Mouse (Mus musculus) hindbrain, embryonic 15.5 days (tissue): ENCODE measurements around the gene Slain1. TPM values are rescaled to one million over a fixed set of nuclear protein-coding genes. Genes with fewer than 3 reads are reported as not detected.

Source experiments
- ATAC-seq: fragments of 200-750 bp; cut with Nextera tagmentation; 2 replicates; pipeline ENCODE4 v1.8.0; 2017; ENCODE audit warnings: low read depth, moderate number of reproducible peaks, moderate TSS enrichment; ENCODE audit not compliant: low FRiP score
- H3K27ac ChIP-seq: fragments of 300-500 bp; sonication (generic); replicated peaks from 2 replicates; pipeline ENCODE4 v1.5.1; 2015; ENCODE audit warnings: mild to moderate bottlenecking, inconsistent platforms
- H3K27me3 ChIP-seq: fragments of 300-500 bp; sonication (generic); 2 replicates; pipeline ENCODE4 v1.6.1; 2015; ENCODE audit warnings: control low read depth, inconsistent platforms
- H3K36me3 ChIP-seq: fragments of 300-500 bp; sonication (generic); 2 replicates; pipeline ENCODE4 v1.6.1; 2015; ENCODE audit warnings: control low read depth, inconsistent platforms
- H3K4me1 ChIP-seq: fragments of 300-500 bp; sonication (generic); replicated peaks from 2 replicates; pipeline ENCODE4 v1.6.1; 2015; ENCODE audit warnings: control low read depth, inconsistent platforms
- H3K4me2 ChIP-seq: fragments of 300-500 bp; sonication (generic); 2 replicates; pipeline ENCODE4 v1.6.1; 2015; ENCODE audit warnings: moderate library complexity, mild to moderate bottlenecking, inconsistent platforms
- H3K4me3 ChIP-seq: fragments of 300-500 bp; sonication (generic); 2 replicates; pipeline ENCODE4 v1.5.1; 2015; ENCODE audit warnings: mild to moderate bottlenecking, inconsistent platforms
- H3K9ac ChIP-seq: fragments of 300-500 bp; sonication (generic); 2 replicates; pipeline ENCODE4 v1.6.1; 2015; ENCODE audit warnings: inconsistent platforms
- H3K9me3 ChIP-seq: fragments of 300-500 bp; sonication (generic); 2 replicates; pipeline ENCODE4 v1.6.1; 2016; ENCODE audit warnings: control low read depth, inconsistent platforms
- WGBS: fragments of 180-500 bp; shearing (Covaris S2); methylation state at CpG from one replicate; pipeline ENCODE4 v1.1.7; 2015; 5-methylcytosine and 5-hydroxymethylcytosine counted together
- polyA plus RNA-seq: library from polyadenylated mRNA; unstranded; fragments of >200 nt; fragmentation: Nextera tagmentation; extraction: Ambion mirVana; gene quantifications from 2 replicates; pipeline ENCODE4 v1.2.1, GENCODE M21; 2015

Gene Slain1
- polyA plus RNA-seq, 1 experiment from 2014 or later: 21.1 TPM

- 12% methylated on average over 18 of the region's 18 CpGs for WGBS
- Histone ChIP-seq H3K4me3 (peak overlapping the region; percentile 5; the same call in 1 of the 2 replicates), H3K36me3 (no peaks in the 10 kb centered on the region), H3K4me2 (peak overlapping the region; percentile 42), H3K4me1 (peaks cover 57% of the 10 kb centered on the region), H3K27me3 (no peaks in the 10 kb centered on the region), H3K9me3 (no peaks in the 10 kb centered on the region), H3K27ac (peak overlapping the region; percentile 61), H3K9ac (0 out of 2 replicates have a peak overlapping the region, but pooled peaks have one; percentile 18)
- ATAC-seq: peak; percentile 68
These were observed 29.6 kb downstream of the Slain1 start for GRCm38 (mm10) chr14:103679395-103680217.

DNA sequence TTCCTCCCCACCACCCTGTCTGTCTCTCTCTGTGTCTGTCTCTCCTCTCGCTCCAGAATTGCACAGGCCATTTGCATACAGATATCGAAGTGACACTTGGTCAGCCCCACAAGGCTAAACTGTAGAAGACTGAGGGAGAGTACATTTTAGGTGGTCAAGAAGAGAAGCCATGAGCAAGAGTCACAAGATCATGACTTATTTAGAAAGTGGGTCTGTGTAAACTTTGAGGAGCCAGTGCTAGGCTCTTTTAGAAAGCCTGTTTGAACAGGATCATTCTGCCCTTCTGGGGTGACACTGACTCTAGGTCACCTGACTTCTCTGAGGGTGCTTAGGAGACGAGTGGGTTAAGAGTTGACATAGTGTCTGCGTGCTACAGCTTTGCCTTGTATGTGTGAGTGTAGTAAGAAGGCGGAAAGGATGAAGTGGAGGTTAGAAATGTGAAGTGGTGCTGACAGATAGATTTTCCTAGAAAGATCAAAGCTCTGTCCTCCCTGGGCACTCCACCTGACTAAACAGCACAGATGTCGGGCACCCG is 30.3 kb downstream of the Slain1 start:
- H3K27ac ChIP-seq: peak overlapping the region; percentile 61
- H3K9me3 ChIP-seq: no peaks in the 10 kb centered on the region
- no peaks in the 10 kb centered on the region for H3K27me3 ChIP-seq
- H3K4me3 ChIP-seq: no peak overlapping the region
- H3K9ac ChIP-seq: no peak overlapping the region
- peaks cover 57% of the 10 kb centered on the region for H3K4me1 ChIP-seq
- peak; percentile 30 for ATAC-seq
- H3K36me3 ChIP-seq: no peaks in the 10 kb centered on the region
- 60% methylated on average over 7 of the region's 7 CpGs for WGBS
- peak overlapping the region; percentile 42 for H3K4me2 ChIP-seq

GRCm38 (mm10) chr14:103682633-103683390 is 32.8 kb downstream of the Slain1 start:
- Histone ChIP-seq H3K4me3 (no peak overlapping the region), H3K9ac (no peak overlapping the region), H3K4me2 (no peak overlapping the region), H3K36me3 (peaks cover 14% of the 10 kb centered on the region), H3K27ac (no peak overlapping the region), H3K9me3 (no peaks in the 10 kb centered on the region), H3K4me1 (peaks cover 54% of the 10 kb centered on the region), H3K27me3 (no peaks in the 10 kb centered on the region)
- no peak for ATAC-seq
- WGBS: 25% methylated on average over 9 of the region's 9 CpGs

DNA sequence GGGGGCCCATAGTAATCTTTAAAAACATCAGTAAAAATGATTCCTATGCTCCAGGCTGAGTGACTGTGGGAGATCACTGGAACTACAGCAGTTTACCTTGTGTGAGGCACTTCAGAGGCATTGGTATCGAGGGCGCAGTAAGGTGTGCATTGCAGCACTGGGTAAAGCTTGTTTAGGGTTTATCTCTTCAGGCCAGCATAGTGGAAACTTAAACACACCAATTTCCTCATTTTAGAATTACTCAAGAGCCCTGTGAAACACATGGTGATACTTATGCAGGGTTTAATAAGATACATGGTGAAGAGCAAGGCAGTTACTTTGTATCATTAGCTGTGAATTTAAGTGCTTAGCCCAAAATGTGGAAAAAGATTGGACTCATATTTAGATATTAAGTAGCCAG is 37.0 kb downstream of the Slain1 start:
- Histone ChIP-seq H3K9me3 (no peaks in the 10 kb centered on the region), H3K27me3 (no peaks in the 10 kb centered on the region), H3K36me3 (peaks cover 26% of the 10 kb centered on the region), H3K4me2 (no peak overlapping the region), H3K4me1 (peaks cover 16% of the 10 kb centered on the region), H3K4me3 (no peak overlapping the region), H3K9ac (no peak overlapping the region), H3K27ac (no peak overlapping the region)
- 98% methylated on average over 2 of the region's 2 CpGs for WGBS
- no peak for ATAC-seq

DNA sequence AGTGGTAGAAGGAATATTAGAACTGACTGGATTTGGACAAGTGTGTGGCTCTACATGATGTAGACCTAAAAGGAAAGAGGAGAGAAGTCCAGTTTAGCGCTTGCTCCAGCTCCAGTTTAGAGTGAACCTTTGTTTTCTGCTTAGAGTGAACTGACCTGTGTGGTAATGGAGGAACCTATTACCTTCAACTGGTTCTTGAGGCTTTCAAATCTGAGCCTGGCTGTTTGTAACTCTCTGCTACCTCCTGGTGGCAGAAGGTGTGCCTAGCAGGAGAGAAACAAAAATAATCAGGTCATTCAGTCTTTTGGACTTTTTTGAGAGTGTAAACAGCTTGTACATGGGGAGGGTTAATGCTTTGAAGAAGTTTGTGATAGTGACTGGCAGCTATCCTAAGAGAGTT is 44.3 kb downstream of the Slain1 start:
- peaks cover 27% of the 10 kb centered on the region for H3K36me3 ChIP-seq
- no peak overlapping the region for H3K4me3 ChIP-seq
- no peak overlapping the region for H3K9ac ChIP-seq
- WGBS: 32% methylated on average over 1 of the region's 1 CpGs
- no peak overlapping the region for H3K27ac ChIP-seq
- no peaks in the 10 kb centered on the region for H3K9me3 ChIP-seq
- H3K4me2 ChIP-seq: no peak overlapping the region
- ATAC-seq: peak; percentile 71; the same call in 1 of the 2 replicates
- no peaks in the 10 kb centered on the region for H3K27me3 ChIP-seq
- H3K4me1 ChIP-seq: no peaks in the 10 kb centered on the region

DNA sequence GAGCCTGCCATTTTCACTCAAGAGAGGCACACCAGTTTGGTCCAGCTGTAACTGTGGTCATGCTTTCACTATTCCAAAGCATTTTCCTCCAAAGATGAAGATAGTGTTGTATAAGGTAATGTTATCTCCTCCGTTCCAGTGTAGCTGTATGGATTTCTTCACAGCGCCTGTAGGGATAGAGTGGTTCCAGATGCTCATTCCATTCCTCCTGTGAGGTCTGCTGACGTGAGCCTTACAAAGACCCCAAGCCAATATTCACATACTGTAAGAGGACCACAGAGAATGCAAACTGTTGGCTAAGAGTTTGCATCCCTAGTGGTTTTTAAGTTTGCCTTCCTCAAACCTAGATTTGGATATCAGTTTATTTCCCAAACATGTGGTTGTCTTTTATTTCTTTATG is 45.6 kb downstream of the Slain1 start:
- Histone ChIP-seq H3K9ac (no peak overlapping the region), H3K4me1 (no peaks in the 10 kb centered on the region), H3K4me3 (no peak overlapping the region), H3K9me3 (no peaks in the 10 kb centered on the region), H3K27me3 (no peaks in the 10 kb centered on the region), H3K36me3 (peaks cover 31% of the 10 kb centered on the region), H3K27ac (no peak overlapping the region), H3K4me2 (no peak overlapping the region)
- 85% methylated on average over 3 of the region's 3 CpGs for WGBS
- no peak for ATAC-seq

GRCm38 (mm10) chr14:103697101-103697500 is 47.1 kb downstream of the Slain1 start:
- H3K4me3 ChIP-seq: no peak overlapping the region
- H3K9me3 ChIP-seq: no peaks in the 10 kb centered on the region
- WGBS: 87% methylated on average over 7 of the region's 7 CpGs
- no peaks in the 10 kb centered on the region for H3K4me1 ChIP-seq
- no peaks in the 10 kb centered on the region for H3K27me3 ChIP-seq
- H3K4me2 ChIP-seq: no peak overlapping the region
- peaks cover 38% of the 10 kb centered on the region for H3K36me3 ChIP-seq
- no peak for ATAC-seq
- H3K9ac ChIP-seq: no peak overlapping the region
- H3K27ac ChIP-seq: no peak overlapping the region

- no peak overlapping the region for H3K27ac ChIP-seq
- H3K27me3 ChIP-seq: no peaks in the 10 kb centered on the region
- H3K4me3 ChIP-seq: no peak overlapping the region
- no peak overlapping the region for H3K4me2 ChIP-seq
- H3K36me3 ChIP-seq: peaks cover 53% of the 10 kb centered on the region
- H3K4me1 ChIP-seq: no peaks in the 10 kb centered on the region
- ATAC-seq: no peak
- no peak overlapping the region for H3K9ac ChIP-seq
- 94% methylated on average over 6 of the region's 6 CpGs for WGBS
- H3K9me3 ChIP-seq: no peaks in the 10 kb centered on the region
These were observed 49.3 kb downstream of the Slain1 start for GRCm38 (mm10) chr14:103699308-103699707.

DNA sequence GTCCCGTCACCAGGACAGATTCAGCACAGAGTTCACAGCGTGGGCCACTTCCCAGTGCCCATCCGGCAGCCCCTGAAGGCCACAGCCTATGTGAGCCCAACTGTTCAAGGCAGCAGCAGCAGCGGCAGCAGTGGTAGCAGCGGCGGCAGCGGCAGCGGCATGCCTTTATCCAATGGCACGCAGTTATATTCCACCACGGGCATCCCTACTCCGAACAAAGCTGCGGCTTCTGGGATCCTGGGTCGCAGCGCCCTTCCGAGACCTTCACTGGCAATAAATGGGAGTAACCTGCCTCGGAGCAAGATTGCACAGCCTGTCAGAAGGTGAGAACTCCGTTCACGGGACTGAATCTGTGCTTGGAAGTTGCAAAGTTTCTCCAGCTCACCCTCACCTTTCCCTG is 52.5 kb downstream of the Slain1 start:
- Histone ChIP-seq H3K9ac (no peak overlapping the region), H3K4me2 (no peak overlapping the region), H3K4me1 (no peaks in the 10 kb centered on the region), H3K36me3 (peaks cover 47% of the 10 kb centered on the region), H3K4me3 (no peak overlapping the region), H3K27me3 (no peaks in the 10 kb centered on the region), H3K27ac (no peak overlapping the region), H3K9me3 (no peaks in the 10 kb centered on the region)
- no peak for ATAC-seq
- WGBS: 95% methylated on average over 18 of the region's 18 CpGs

GRCm38 (mm10) chr14:103704771-103705170 is 54.7 kb downstream of the Slain1 start:
- H3K36me3 ChIP-seq: peaks cover 44% of the 10 kb centered on the region
- no peak for ATAC-seq
- 85% methylated on average over 13 of the region's 13 CpGs for WGBS

DNA sequence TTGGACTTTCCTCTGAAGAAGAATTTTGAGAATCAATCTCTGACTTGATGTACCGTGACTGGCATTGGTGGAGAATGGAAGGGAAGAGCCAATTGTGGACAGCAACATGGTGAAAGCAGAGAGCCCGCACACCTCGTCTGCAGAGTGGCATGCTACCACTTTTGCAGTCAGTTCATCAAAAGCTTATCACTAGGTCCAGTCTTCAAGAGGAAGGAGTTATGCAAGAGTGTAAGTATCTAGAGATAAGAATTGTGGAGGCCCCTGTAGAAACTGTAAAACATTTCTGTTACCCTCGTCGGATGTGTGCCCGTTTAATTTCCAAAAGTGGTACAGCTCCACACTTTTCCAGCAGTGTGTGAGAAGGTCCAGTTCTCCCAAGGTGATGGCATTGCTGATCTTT is 56.3 kb downstream of the Slain1 start:
- Histone ChIP-seq H3K27me3 (no peaks in the 10 kb centered on the region), H3K4me1 (no peaks in the 10 kb centered on the region), H3K27ac (no peak overlapping the region), H3K9me3 (no peaks in the 10 kb centered on the region), H3K4me3 (no peak overlapping the region), H3K4me2 (no peak overlapping the region), H3K9ac (no peak overlapping the region), H3K36me3 (peaks cover 37% of the 10 kb centered on the region)
- no peak for ATAC-seq
- 92% methylated on average over 6 of the region's 6 CpGs for WGBS

More at GRCm38 (mm10) chr14:103704771-103705170, 54.7 kb downstream of the Slain1 start:
- Histone ChIP-seq H3K4me2 (no peak overlapping the region), H3K9me3 (no peaks in the 10 kb centered on the region), H3K4me3 (no peak overlapping the region), H3K27ac (no peak overlapping the region), H3K27me3 (no peaks in the 10 kb centered on the region), H3K9ac (no peak overlapping the region), H3K4me1 (no peaks in the 10 kb centered on the region)

GRCm38 (mm10) chr14:103708601-103709000 is 58.6 kb downstream of the Slain1 start:
- Histone ChIP-seq H3K9me3 (no peaks in the 10 kb centered on the region), H3K27me3 (no peaks in the 10 kb centered on the region), H3K36me3 (peaks cover 25% of the 10 kb centered on the region), H3K4me1 (no peaks in the 10 kb centered on the region), H3K27ac (no peak overlapping the region), H3K9ac (no peak overlapping the region), H3K4me3 (no peak overlapping the region), H3K4me2 (no peak overlapping the region)
- WGBS: 71% methylated on average over 2 of the region's 2 CpGs
- ATAC-seq: no peak
